Mouse (Mus musculus) thymus, adult 2 months (tissue): ENCODE measurements around the gene Upp2.

ENCODE experiments used
- CTCF ChIP-seq: fragments of 200-500 bp; IDR thresholded peaks from 2 replicates; pipeline ENCODE4 v1.5.1; 2012; ENCODE audit warnings: mild to moderate bottlenecking, control low read depth, low read length, moderate library complexity, borderline replicate concordance; ENCODE audit not compliant: control insufficient read depth, poor library complexity, insufficient read depth; ENCODE audit errors: extremely low read depth
- POLR2A ChIP-seq: fragments of 200-500 bp; IDR thresholded peaks from 2 replicates; pipeline ENCODE4 v1.6.1; 2012; ENCODE audit warnings: mild to moderate bottlenecking, low read length, control low read depth, moderate library complexity; ENCODE audit not compliant: control insufficient read depth, poor library complexity, insufficient read depth; ENCODE audit errors: extremely low read depth

GRCm38 (mm10) chr2:58795432-58795831 lies 228.3 kb downstream of the Upp2 start:
- TF ChIP-seq CTCF (no peak), POLR2A (no peak)
